Mouse (Mus musculus) forebrain, embryonic 12.5 days (tissue): ENCODE results near the gene Lingo4. TPM values are rescaled to one million over a fixed set of nuclear protein-coding genes. Genes with fewer than 3 reads are reported as not detected.

Experiments
- ATAC-seq: fragments of 200-750 bp; cut with Nextera tagmentation; 2 replicates; pipeline ENCODE4 v1.8.0; 2017; ENCODE audit warnings: moderate TSS enrichment; ENCODE audit not compliant: low FRiP score
- H3K27ac ChIP-seq: fragments of 300-500 bp; sonication (generic); 2 replicates; pipeline ENCODE4 v1.5.1; 2016; ENCODE audit warnings: mild to moderate bottlenecking
- H3K27me3 ChIP-seq: fragments of 300-500 bp; sonication (generic); 2 replicates; pipeline ENCODE4 v1.6.1; 2016; ENCODE audit warnings: mild to moderate bottlenecking
- H3K36me3 ChIP-seq: fragments of 300-500 bp; sonication (generic); replicated peaks from 2 replicates; pipeline ENCODE4 v1.6.1; 2016; ENCODE audit warnings: mild to moderate bottlenecking
- H3K4me1 ChIP-seq: fragments of 300-500 bp; sonication (generic); 2 replicates; pipeline ENCODE4 v1.6.1; 2016
- H3K4me2 ChIP-seq: fragments of 300-500 bp; sonication (generic); 2 replicates; pipeline ENCODE4 v1.6.1; 2016; ENCODE audit warnings: mild to moderate bottlenecking, moderate library complexity
- H3K4me3 ChIP-seq: fragments of 300-500 bp; sonication (generic); replicated peaks from 2 replicates; pipeline ENCODE4 v1.5.1; 2016; ENCODE audit warnings: mild to moderate bottlenecking
- H3K9ac ChIP-seq: fragments of 300-500 bp; sonication (generic); 2 replicates; pipeline ENCODE4 v1.6.1; 2016; ENCODE audit warnings: mild to moderate bottlenecking
- H3K9me3 ChIP-seq: fragments of 300-500 bp; sonication (generic); 2 replicates; pipeline ENCODE4 v1.6.1; 2016
- WGBS: fragments of 180-500 bp; shearing (Covaris S2); methylation state at CpG from one replicate; pipeline ENCODE4 v1.1.7; 2016; 5-methylcytosine and 5-hydroxymethylcytosine counted together
- polyA plus RNA-seq: library from polyadenylated mRNA; unstranded; fragments of >200 nt; fragmentation: Nextera tagmentation; extraction: Ambion mirVana; gene quantifications from 2 replicates; pipeline ENCODE4 v1.2.1, GENCODE M21; 2016

Gene Lingo4
- 0.78 and 0.82 TPM in 2 replicates for polyA plus RNA-seq

DNA sequence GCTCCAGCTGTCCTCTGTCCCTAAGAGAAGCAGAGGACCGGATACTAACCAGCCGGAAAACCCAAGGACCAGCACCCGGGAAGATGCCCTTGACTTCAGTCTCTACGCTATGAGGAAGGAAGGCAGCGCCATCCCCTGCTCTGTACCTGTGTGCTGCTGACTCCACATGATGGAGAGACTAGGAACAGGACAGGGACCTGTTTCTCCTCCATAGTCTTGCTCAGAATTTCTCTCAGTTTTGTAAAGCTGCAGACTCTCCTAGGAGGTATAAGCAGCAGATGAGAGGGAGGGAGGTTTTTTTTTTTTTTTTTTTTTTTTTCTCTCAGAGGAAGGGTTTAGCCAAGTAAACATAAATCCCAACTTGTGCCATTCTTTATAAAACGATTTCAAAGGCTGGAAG, at the start of gene Lingo4:
Gene Lingo4 (plus strand): TSS at position 301 of the 400 bp plus-strand sequence.
- WGBS = 74% methylated on average over 6 of the region's 6 CpGs
- H3K9me3 ChIP-seq = no peaks in the 10 kb centered on the region
- ATAC-seq = no peak
- H3K36me3 ChIP-seq = no peaks in the 10 kb centered on the region
- peak within 1 kb of the TSS; percentile 40 for H3K4me3 ChIP-seq
- H3K27me3 ChIP-seq = peaks cover 26% of the 10 kb centered on the region
- peaks cover 17% of the 10 kb centered on the region for H3K4me1 ChIP-seq
- H3K4me2 ChIP-seq = peak within 1 kb of the TSS; percentile 64
- no peak within 1 kb of the TSS for H3K27ac ChIP-seq
- H3K9ac ChIP-seq = peak within 1 kb of the TSS; percentile 51

DNA sequence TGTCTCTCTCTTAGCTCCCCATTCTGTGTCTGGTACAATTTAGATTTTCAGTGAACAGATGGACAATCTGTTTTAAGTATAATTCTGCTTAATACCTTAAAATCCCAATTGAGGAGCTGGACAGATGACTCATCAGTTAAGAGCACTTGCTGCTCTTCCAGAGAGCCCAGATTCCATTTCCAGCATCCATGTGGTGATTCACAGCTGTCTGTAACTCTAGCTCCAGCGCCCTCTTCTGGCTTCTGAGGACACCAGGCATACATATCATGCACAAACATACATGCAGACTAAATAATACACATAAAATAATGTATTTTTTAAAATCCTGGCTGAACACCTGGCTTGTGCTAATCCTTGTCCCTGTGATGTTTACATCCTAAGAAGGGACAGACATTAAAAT, 37.5 kb upstream of the Lingo4 start:
- Histone ChIP-seq H3K4me1 (peaks cover 15% of the 10 kb centered on the region), H3K9me3 (0 out of 2 replicates have a peak, but pooled peaks cover 3% of the 10 kb centered on the region), H3K9ac (no peak overlapping the region), H3K27me3 (peaks cover 42% of the 10 kb centered on the region), H3K27ac (no peak overlapping the region), H3K4me2 (no peak overlapping the region), H3K4me3 (no peak overlapping the region), H3K36me3 (no peaks in the 10 kb centered on the region)
- ATAC-seq = no peak
- WGBS = 4% methylated on average over 1 of the region's 1 CpGs

DNA sequence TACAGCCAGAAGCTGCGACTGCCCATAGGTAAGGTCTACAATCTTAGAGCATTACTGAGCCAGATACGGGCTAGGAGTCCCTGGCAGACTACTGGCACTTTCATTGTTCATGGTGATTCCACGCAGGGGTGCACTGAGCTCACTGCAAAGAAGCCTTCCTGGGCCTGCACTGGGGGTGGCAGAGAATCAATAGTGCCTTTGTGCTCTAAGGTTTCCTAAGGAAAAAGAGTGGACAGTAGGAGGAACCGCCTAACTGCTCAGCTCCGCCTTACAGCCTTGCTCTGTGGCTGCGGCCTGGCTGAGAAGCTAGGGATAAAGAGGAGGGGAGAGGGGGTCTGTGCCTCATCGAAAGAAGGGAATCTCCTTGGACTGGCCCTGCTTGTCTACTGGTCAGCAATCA, 36.2 kb upstream of the Lingo4 start, which contains the start of gene C2cd4d:
Gene C2cd4d (plus strand): TSS at position 301 of the 400 bp plus-strand sequence.
- Histone ChIP-seq H3K4me1 (peaks cover 15% of the 10 kb centered on the region), H3K4me2 (peak within 1 kb of the TSS; percentile 89), H3K9ac (peak within 1 kb of the TSS; percentile 76), H3K9me3 (0 out of 2 replicates have a peak, but pooled peaks cover 3% of the 10 kb centered on the region), H3K36me3 (no peaks in the 10 kb centered on the region), H3K27ac (no peak within 1 kb of the TSS), H3K4me3 (peak within 1 kb of the TSS; percentile 59), H3K27me3 (peaks cover 50% of the 10 kb centered on the region)
- WGBS = 17% methylated on average over 7 of the region's 7 CpGs
- no peak for ATAC-seq

DNA sequence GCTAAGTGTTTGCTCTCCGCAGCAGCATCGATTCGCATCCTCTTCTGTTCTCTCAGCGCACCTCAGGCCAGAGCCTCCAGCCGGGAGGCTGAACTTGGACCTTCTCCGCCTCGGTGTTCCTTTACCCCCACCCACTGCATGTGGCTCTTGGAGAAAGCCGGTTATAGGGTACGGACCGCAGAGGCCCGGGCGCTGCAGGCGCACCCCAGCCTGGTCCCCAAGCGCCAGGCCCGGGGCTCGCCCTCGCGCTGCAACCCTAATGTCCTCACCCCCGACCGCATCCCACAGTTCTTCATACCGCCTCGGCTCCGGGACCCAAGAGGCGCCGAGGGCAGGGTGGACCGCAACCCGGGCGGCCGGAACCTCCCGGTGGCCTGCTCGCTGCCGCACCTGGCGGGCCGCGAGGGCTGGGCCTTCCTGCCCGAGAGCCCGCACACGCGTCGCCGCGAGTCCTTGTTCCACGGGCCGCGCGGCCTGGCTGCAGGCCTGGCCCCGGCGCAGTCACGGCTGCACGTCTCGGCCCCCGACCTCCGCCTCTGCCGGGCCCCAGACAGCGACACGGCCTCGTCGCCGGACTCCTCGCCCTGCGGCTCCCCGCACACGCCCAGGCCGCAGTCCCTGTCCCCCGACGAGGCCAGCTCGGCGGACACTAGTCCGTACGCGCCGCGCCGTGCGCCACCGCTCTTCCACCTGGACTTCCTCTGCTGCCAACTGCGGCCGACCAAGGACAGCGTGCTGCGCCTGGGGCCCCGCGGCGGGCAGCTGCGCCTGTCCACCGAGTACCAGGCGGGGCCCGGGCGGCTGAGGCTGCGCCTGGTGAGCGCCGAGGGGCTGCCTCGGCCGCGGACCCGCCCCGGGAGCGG, 34.8 kb upstream of the Lingo4 start:
- Histone ChIP-seq H3K9ac (peak overlapping the region; percentile 76), H3K4me2 (peak overlapping the region; percentile 89), H3K4me1 (peaks cover 15% of the 10 kb centered on the region), H3K9me3 (0 out of 2 replicates have a peak, but pooled peaks cover 3% of the 10 kb centered on the region), H3K36me3 (no peaks in the 10 kb centered on the region), H3K4me3 (peak overlapping the region; percentile 59), H3K27me3 (peaks cover 50% of the 10 kb centered on the region), H3K27ac (0 out of 2 replicates have a peak overlapping the region, but pooled peaks have one; percentile 31)
- 6% methylated on average over 91 of the region's 97 CpGs for WGBS
- peak; percentile 80 for ATAC-seq

DNA sequence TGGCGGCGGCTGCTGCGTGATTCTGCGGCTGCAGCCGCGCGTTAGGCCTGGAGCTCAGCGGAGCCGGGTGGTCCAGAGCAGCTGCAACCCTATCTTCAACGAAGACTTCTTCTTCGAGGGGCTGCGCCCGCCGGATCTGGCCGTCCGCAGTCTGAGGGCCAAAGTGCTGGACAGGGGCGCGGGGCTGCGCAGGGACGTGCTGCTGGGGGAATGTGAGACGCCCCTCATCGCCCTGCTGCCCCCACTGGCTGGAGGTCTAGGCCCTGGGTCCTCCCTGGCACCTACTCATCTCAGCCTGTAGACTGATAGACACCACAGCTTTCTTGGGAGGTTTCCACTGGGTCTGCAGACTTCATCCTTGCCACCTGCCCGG, 34.2 kb upstream of the Lingo4 start:
- H3K4me1 ChIP-seq = peaks cover 15% of the 10 kb centered on the region
- H3K36me3 ChIP-seq = no peaks in the 10 kb centered on the region
- WGBS = 5% methylated on average over 23 of the region's 23 CpGs
- H3K27ac ChIP-seq = 0 out of 2 replicates have a peak overlapping the region, but pooled peaks have one; percentile 31
- peak overlapping the region; percentile 89 for H3K4me2 ChIP-seq
- H3K9me3 ChIP-seq = 0 out of 2 replicates have a peak, but pooled peaks cover 3% of the 10 kb centered on the region
- H3K9ac ChIP-seq = peak overlapping the region; percentile 76
- peaks cover 50% of the 10 kb centered on the region for H3K27me3 ChIP-seq
- no peak; the same call in 1 of the 2 replicates for ATAC-seq
- H3K4me3 ChIP-seq = peak overlapping the region; percentile 59

DNA sequence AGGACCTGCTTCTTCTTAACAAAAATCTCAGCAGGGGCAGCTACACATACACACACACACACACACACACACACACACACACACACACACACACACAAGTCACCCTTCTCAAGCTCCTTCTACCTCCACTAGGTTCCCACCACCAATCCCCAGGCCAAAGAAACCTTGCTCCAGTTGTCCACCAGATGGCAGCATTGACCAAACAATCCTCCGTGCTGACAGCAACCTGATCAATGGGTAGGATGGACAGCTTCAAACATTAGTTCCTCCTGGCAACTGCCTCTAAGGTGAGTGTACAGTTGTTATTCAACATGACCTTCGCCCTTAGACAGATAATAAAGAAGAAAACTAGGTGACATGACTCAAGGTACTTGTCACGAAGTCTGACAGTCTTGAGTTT, 31.6 kb upstream of the Lingo4 start:
- Histone ChIP-seq H3K27ac (no peak overlapping the region), H3K36me3 (no peaks in the 10 kb centered on the region), H3K27me3 (peaks cover 48% of the 10 kb centered on the region), H3K4me1 (peaks cover 19% of the 10 kb centered on the region), H3K9me3 (0 out of 2 replicates have a peak, but pooled peaks cover 3% of the 10 kb centered on the region), H3K4me2 (no peak overlapping the region), H3K9ac (no peak overlapping the region), H3K4me3 (no peak overlapping the region)
- 21% methylated on average over 3 of the region's 3 CpGs for WGBS
- ATAC-seq = peak; percentile 51

DNA sequence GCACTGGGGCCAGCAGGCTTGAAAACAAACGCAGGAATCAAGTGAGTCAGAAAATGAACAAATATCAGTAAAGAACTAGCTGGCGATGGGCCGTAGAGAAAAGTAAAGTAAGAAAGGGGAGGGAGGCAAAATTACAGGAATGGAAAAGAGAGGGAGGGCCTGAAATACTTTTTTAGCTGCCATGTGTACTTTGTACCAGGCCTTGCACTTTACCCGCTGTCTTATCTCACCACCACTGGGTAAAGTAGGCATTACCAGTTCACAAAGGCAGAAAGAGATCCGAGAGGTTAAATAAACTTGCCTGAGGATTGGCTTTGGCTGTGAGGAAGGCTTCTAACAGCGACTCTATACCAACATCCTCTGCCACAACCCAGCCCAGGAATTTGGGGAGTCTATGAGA, 30.8 kb upstream of the Lingo4 start:
- ATAC-seq = no peak
- Histone ChIP-seq H3K9me3 (0 out of 2 replicates have a peak, but pooled peaks cover 3% of the 10 kb centered on the region), H3K9ac (no peak overlapping the region), H3K4me3 (no peak overlapping the region), H3K4me1 (peaks cover 22% of the 10 kb centered on the region), H3K27me3 (peaks cover 41% of the 10 kb centered on the region), H3K36me3 (no peaks in the 10 kb centered on the region), H3K4me2 (no peak overlapping the region), H3K27ac (no peak overlapping the region)
- 83% methylated on average over 6 of the region's 6 CpGs for WGBS

DNA sequence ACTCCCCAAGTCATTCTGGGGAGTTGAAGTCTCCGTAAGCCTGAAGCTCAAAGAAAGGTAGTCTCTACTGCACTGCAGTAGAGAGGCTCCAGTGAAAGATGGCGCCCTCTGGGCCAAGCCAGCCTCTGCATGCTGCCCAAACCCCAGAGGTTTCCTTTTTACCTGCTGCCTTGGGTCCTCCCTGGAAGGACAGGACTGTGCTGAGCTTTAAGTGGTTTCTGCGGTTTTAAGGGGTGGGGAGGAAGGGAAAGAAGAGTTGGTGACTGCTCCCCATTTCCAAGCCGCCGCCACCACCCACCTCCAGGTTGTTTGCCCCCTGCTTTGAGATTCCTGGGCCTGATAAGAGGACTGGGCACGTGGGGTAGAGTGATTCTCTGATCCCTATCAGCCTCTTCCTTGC, 29.7 kb upstream of the Lingo4 start:
- Histone ChIP-seq H3K4me2 (no peak overlapping the region), H3K9me3 (0 out of 2 replicates have a peak, but pooled peaks cover 3% of the 10 kb centered on the region), H3K4me1 (peaks cover 28% of the 10 kb centered on the region), H3K27ac (no peak overlapping the region), H3K36me3 (no peaks in the 10 kb centered on the region), H3K4me3 (no peak overlapping the region), H3K27me3 (peaks cover 29% of the 10 kb centered on the region), H3K9ac (no peak overlapping the region)
- 66% methylated on average over 6 of the region's 6 CpGs for WGBS
- no peak for ATAC-seq

DNA sequence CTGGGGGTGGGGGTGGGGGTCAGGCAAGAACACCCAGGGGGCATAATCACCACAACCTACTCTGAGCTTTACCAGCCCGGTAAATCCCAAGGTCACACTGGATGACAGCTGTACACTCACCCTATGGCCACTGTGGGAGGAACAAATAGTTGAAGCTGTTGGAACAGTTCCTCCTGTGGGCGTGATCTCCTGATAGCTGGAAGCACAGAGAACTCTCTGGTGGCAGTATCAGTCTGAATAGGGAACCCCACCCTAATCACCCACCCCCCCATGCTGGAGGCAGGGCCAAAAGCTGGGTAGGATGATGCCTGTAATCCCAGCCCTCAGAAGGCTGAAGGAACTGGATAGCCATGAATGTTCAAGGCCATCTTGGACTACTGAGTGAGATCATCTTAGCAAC, 28.6 kb upstream of the Lingo4 start:
- no peaks in the 10 kb centered on the region for H3K36me3 ChIP-seq
- no peak overlapping the region for H3K4me2 ChIP-seq
- H3K9ac ChIP-seq = no peak overlapping the region
- 0 out of 2 replicates have a peak, but pooled peaks cover 3% of the 10 kb centered on the region for H3K9me3 ChIP-seq
- H3K4me1 ChIP-seq = peaks cover 28% of the 10 kb centered on the region
- no peak overlapping the region for H3K27ac ChIP-seq
- peaks cover 26% of the 10 kb centered on the region for H3K27me3 ChIP-seq
- no peak for ATAC-seq
- no peak overlapping the region for H3K4me3 ChIP-seq
- WGBS = 82% methylated on average over 2 of the region's 2 CpGs

DNA sequence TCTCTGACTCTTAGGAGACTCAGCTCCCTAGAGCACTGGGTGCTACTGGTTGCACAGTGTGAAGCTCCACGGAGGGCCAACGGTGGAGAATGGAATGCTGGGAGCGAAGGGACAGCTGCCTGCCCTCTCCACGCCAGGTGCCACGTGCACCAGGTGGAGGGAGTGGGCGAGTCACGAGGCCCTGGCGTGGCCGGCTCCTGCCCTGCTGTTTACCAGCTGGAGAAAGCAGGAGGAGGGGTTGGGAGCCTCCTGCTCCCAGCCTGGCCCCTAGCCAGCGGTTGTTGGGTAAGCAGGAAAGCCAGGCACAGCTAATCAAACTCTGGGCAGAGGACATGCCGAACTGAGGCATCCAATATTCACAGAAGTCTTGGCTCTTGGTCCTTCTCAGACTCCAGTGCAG, 26.7 kb upstream of the Lingo4 start:
- H3K9ac ChIP-seq = 0 out of 2 replicates have a peak overlapping the region, but pooled peaks have one; percentile 4
- H3K4me2 ChIP-seq = peak overlapping the region; percentile 39
- H3K4me3 ChIP-seq = no peak overlapping the region
- H3K36me3 ChIP-seq = no peaks in the 10 kb centered on the region
- peaks cover 28% of the 10 kb centered on the region for H3K4me1 ChIP-seq
- no peaks in the 10 kb centered on the region for H3K9me3 ChIP-seq
- no peak for ATAC-seq
- peaks cover 21% of the 10 kb centered on the region; the same call in 1 of the 2 replicates for H3K27me3 ChIP-seq
- no peak overlapping the region for H3K27ac ChIP-seq
- 4% methylated on average over 11 of the region's 11 CpGs for WGBS

DNA sequence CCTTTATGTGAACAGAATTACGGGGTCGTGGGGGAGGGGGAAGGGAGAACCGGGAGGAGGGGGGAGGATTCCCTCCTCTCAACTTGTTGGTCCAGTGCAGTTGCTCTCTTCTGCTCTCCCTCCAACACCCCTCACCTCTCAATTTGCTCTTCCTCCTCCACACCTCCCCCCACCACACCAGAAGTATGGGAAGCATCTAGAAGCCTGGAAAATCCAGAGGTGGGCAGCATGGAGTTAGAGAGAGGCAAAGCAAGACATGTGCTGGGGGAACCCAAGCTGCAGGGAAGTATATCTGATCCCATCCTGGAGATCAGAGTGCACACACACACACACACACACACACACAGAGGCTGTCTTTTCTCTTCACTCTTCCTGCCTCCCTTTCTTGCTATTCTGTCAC, 26.3 kb upstream of the Lingo4 start:
- Histone ChIP-seq H3K4me3 (no peak overlapping the region), H3K27me3 (peaks cover 24% of the 10 kb centered on the region; the same call in 1 of the 2 replicates), H3K27ac (no peak overlapping the region), H3K36me3 (no peaks in the 10 kb centered on the region), H3K4me1 (peaks cover 28% of the 10 kb centered on the region), H3K4me2 (peak overlapping the region; percentile 39), H3K9ac (0 out of 2 replicates have a peak overlapping the region, but pooled peaks have one; percentile 4), H3K9me3 (no peaks in the 10 kb centered on the region)
- ATAC-seq = no peak
- WGBS = 2% methylated on average over 3 of the region's 3 CpGs

DNA sequence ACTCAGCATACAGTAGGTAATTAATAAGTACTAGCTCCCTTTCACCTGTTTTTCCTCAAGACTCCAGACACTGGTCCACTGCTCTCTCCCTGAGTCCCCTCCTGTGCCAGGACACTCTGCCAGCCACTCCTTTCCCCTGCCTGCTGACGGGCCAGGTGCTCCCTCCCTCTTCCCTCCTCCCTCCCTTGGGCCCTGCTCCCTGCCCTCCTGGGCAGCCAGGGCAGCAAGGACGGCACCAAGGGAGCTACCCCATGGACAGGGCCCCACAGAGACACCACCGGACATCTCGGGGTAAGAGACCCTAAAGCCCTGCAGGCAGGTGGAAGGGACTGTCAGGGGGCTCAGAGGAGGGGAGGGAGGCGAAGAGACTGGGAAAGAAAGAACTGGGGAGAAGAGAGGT, 25.7 kb upstream of the Lingo4 start, which contains the start of gene Rorc:
Gene Rorc (plus strand): TSS at position 154 of the 400 bp plus-strand sequence.
- Histone ChIP-seq H3K4me2 (peak within 1 kb of the TSS; percentile 51), H3K9ac (peak within 1 kb of the TSS; percentile 38), H3K4me3 (peak within 1 kb of the TSS; percentile 20), H3K27ac (peak within 1 kb of the TSS; percentile 9; the same call in 1 of the 2 replicates), H3K9me3 (no peaks in the 10 kb centered on the region), H3K27me3 (peaks cover 28% of the 10 kb centered on the region; the same call in 1 of the 2 replicates), H3K4me1 (peaks cover 28% of the 10 kb centered on the region), H3K36me3 (no peaks in the 10 kb centered on the region)
- no peak for ATAC-seq
- WGBS = 11% methylated on average over 5 of the region's 5 CpGs
